Mouse (Mus musculus) urinary bladder, postnatal 10 days (tissue): ENCODE results near the gene Lpcat4.

Experiments
- DNase-seq: peaks from one replicate; pipeline ENCODE4 v3.0.0; 2022; ENCODE audit warnings: low spot score

Gene Lpcat4

DNA sequence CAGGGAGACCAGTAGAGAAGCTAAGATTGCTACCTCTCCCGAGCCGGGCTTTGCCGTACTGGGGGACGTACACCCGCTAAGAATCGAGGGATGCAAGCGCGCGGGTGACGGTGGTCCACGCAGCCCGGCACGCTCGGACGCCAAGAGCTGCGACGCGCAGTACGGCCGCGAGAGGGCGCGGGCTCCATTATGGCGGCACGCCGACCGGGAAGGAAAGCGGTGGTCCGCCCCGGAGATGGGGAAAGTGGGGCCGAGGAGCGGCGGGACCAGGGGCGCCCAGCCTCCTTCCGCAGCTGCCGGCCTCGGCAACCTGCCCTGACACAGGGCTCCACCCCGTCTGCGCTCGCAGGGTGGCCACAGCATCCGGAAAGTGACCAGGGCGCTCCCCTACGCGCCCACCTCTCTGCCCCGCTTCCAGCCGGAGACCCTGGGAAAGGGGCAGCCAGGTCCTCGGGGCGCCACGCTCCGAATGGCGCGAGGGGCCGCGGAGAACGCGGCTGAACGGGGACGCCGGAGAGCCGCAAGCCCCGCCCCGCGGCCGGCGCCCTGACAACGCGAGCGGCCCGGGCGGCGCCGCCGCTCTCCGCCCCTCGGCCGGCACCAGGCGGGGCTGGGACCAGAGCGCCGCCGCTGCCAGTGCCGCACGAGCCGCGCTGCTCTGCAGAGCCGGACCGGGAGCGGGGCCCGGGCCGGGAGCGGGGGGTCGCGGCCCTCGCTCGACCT is at the start of gene Lpcat4:
TSS of gene Lpcat4 (plus strand) at position 257 of the 723 bp plus-strand sequence.
- DNase-seq: peak; percentile 55

DNA sequence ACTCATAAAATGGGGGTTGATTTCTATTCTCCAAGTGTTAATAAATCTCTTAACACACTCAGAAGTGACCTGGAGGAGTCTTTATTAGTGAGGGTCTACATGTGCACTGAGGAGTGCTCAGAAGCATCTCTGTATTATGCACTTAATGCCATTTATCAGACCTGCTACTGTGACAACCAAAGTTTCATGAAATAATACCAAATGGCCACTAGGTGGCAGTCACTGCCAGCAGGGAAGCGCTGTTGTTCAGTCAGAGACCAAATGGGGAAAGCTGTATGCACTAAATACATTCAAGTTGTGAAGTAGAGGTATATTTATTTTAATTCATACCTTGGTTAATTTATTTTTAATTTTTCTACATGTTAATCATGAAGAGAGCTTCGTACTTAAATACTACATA is 42.4 kb upstream of the Lpcat4 start:
- DNase-seq: no peak

DNA sequence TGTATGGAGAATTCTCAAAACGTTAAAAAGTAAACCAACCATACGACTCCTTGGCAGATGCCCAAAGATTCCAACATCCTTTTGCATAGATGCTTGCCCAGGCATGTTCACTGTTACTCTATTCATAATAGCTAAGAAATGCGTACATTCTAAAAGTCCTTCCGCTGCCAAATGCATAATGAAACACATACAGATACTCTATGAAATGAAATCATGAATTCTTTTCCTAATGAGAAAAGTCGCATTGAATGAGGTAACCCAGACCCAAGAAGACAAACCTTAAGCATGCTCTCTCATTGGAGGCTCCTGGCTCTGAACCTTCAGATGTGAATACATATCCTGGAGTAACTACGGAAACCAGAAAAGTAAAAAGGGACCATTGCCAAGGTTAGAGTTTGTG is 36.2 kb upstream of the Lpcat4 start:
- DNase-seq: no peak

DNA sequence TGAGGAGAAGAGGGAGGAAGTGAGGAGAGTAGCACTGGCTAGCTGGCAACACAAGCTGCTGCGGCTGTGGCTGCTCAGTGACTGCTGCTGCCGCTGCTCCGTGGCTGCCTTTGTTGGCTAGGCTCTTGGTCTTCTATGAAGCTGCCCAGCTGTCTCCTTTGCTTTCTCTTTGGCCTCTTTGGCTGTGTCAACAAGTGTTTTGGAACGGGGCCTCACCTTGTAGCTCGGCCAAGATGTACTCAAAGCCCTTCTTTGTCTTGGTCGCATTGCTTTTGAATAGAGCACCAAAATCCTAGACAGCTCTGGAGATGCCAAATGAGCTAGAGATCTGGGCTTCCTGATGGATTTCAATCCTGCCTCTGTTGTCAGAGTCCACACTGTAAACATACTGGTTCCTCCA is 29.1 kb upstream of the Lpcat4 start:
- DNase-seq: no peak

DNA sequence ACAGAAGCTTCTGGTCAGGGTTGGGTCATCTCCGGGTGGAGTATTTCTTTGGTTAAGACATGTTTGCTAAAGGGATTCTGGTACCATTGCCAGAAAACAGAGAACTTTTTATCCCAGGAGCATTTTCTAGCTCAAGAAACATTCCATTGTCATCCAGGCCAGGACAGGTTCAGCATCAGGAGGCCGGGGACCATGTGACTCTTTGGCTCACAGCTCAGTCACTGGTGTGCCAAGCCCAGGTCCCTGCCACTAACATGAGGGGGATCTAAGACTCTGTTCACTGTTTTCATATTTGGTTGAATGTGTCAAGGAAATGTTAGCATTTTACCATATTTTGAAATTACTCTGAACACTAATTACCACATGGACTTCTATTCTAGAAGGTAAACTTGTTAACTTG is 28.6 kb upstream of the Lpcat4 start:
- no peak for DNase-seq

DNA sequence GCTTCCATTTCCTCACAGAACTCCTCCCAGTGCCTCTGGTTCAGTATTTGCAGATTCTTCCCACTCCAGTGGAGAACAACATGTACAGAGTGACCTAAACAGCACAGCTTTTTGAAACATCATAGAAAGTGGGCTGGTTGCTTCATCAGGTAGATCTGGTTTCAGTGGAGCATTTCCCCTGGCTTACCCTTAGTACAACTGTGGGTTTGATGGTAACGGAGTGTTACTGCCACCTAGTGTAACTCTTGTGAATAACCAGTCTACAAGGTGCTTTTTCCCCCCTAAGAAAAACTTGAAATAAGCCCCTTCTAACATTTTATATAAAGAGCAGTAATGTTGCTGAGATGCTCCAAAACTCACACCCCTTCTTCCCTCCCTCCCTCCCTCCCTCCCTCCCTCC is 23.3 kb upstream of the Lpcat4 start:
- no peak for DNase-seq

DNA sequence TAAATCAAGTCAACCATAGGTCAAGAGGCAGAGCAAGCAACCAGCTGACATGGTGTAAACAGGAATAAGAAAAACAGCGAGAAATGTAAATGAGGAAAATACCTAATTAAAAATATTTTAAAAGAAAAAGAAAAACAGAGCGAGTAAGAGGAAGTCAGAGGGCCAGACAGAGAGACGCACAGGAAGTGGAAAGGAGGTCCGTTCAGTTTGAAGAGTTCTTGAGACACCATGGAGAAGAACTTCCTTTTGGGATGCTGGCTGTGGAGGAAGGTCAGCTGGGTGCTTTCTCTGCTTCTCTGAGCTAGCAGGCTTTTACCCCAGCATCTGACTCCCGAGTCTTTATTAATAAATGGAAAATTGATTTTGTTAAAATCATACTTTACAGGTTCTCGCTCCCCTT is 21.7 kb upstream of the Lpcat4 start:
- no peak for DNase-seq

DNA sequence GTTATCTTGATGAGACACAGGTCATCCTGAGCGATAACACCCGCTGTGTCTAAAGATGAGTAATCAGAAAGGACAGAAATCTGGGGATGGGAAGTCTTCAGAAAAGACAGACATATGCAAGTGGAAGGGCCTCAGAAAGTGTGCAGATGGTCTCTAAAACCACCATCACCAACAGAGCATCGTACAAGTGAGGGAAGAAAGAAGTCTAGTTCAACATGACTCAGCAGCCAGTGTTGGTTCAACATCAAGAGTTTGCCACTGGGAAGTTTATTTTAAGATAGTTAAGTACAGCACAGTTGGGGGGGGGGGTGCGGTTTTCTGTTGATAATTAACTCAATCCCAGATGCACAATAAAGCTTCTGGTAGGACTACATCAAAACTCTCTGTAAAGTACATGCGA is 18.4 kb upstream of the Lpcat4 start:
- DNase-seq: no peak

DNA sequence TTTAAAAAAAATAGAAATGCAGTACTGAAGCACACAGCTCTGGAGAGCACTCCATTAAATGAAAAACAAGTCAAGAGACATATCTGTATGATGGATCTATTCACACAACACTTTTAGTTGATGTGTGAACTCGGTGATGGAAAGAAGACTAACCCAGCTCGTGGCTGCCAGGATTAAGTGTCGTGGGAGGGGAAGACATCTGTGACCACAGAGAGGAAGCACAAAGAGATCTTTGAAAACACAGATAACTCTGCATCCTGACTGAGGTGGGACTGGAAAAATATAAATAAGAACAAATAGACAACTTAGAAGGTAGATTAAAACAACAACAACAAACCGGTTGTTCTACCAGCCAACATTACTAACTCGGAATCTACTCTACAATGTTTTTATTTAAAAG is 16.7 kb upstream of the Lpcat4 start:
- no peak for DNase-seq

DNA sequence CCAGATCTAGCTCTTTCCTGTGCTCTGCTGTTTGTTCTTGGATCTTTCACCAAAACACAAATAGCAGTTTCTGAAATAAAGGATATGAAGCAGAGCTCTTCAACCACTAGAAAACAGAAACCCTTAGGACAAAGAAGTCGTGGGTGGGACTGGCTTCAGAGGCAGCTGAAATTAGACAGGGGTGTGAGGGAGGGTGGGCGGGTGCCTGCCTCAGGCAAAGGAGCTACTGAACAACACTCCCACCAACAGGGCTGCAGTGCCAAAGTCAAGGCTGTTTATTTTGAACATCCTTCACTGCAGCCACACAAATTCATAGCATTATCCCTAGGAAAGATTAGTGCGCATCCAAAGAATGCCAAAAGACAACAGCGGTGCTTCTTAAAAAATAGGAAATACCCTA is 14.9 kb upstream of the Lpcat4 start:
- no peak for DNase-seq

DNA sequence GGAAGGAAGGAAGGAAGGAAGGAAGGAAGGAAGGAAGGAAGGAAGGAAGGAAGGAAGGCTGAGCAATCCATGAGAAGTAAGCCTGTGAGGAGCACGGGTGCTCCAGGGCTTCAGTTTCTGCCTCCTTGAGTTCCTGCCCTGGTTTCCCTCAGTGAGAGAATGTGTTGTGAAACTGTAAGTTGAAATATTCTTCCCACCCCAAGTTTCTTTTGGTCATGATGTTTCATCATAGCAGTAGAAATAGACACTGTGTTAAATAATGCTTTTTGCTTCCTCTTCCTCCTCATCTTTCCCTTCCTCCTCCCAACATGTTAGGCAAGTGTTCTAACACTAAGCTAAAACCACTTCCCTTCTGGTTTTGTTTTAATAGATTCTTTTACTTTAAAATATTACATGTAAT is 6.6 kb upstream of the Lpcat4 start:
- no peak for DNase-seq

DNA sequence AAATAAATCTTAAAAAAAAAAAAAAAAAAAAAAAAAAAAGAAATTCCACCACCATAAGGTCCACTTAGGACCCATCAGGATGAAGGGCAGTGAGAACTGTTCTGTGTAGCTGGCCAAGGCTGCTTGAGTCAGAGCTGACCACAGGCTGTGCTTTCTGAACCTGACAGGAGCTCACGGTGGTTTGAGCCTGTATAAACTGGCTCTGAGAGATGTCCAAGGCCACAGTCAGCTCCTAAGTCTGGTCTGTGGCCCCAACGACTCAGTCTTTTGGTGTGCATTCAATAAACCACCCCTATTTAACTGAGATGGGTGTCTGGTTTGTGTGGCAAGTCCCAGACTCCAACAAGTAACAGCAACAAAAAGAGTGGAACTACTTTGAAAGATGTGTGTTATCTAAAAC is 2.6 kb upstream of the Lpcat4 start:
- no peak for DNase-seq

DNA sequence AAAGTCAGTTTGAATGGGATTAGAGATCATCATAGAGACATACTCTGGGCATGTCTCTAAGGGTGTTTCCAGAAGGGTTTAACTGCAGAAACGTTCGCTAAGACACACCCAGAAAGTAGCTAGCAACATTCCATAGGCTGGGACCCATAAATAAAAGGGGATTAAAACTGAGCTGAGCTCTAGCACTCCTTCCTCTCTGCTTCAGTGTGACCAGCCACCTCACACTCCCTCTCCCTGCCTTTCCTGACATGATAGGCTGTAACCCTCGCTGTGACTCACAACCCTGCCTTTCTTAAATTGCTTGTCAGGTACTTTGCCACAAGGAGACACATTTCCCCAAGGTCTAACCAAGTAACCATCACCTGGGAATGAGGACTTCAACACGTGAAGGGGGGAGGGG is 1.3 kb upstream of the Lpcat4 start:
- no peak for DNase-seq

DNA sequence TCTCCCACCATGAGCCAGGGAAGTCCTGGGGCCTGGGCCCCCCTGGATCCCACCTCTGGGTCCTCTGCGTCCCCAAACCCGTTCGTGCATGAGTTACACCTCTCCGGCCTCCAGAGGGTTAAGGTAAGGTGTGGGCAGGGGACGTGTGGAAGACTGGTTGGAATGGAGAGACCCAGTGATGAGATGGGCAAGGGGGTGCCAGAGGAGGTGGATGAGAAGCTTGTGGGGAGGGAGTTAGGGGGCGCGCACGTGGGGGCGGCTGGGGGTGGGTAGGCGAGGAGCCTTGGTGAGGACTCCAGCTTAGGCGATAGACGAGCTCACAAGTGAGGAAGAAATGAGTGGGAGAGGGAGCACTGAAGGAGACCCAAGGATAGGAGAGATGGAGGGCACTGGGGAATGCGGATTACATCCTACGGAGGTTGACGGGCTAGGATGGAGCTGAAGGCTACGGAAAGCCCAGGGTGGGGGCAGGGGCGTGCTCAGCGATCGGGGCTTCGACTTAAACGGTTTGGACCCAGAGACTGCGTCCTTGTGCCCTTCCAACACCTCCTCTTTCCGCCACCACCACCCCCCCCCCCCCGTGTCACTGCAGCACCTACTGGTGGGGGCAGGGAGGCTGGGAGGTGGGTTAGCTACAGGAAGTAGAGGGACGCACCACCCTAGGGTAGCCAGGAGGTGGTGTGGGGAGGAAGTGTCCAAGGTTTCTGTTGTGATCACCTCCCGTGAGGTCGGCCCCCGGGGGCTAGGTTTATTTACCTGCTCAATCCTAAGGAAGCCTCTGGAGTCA is 860 bp downstream of the Lpcat4 start:
- no peak for DNase-seq

DNA sequence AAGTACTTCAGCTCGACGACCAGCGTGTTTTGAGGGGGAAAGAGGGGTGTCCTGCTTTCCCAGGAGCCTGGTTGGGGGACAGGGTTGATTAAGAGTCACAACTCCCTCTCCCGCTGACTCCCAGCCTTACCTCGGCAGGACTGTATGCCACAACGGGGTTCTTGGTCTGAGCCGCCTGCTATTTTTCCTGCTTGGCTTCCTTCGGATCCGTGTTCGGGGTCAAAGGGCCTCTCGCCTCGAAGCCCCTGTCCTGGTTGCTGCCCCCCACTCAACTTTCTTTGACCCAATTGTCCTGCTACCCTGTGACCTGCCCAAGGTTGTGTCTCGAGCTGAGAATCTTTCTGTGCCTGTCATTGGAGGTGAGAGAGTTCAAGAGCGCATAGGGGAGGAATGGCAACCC is 2.5 kb downstream of the Lpcat4 start:
- no peak for DNase-seq

DNA sequence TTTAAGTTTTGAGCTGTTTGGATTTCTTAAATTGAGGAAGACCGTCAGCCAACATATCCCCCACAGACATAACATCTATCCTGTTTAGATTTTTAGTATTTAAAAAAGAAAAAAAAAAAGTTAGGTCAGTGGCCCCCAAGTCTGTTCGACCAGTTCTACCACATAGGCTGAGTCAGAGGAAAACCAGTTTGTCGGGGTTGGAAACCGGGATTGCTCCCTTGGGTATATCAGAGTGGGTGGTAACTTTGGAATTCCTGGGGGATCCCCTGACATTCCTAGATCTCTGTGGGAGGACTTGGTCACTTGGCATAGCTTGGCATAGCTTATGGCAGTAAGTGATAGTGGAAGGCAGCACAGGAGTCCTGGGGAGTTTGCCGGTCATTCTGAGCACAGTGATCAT is 6.0 kb downstream of the Lpcat4 start:
- DNase-seq: no peak

DNA sequence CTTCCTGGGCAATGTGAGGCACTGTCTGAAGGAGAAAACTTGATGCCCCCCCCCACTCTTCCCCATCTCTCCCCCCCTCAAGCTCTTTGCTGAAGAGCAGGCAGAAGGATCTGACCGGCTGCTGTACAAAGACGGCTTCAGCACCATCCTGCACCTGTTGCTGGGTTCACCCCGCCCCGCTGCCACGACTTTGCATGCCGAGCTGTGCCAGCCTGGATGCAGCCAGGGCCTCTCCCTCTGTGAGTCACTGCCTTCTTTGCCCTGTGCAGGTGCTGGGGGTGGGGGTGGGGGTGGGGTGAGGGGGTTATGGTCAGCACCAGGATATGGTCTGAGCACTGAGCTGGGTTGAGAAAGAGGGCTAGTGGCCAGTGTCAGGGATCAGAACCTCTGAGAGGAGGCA is 6.9 kb downstream of the Lpcat4 start:
- no peak for DNase-seq

DNA sequence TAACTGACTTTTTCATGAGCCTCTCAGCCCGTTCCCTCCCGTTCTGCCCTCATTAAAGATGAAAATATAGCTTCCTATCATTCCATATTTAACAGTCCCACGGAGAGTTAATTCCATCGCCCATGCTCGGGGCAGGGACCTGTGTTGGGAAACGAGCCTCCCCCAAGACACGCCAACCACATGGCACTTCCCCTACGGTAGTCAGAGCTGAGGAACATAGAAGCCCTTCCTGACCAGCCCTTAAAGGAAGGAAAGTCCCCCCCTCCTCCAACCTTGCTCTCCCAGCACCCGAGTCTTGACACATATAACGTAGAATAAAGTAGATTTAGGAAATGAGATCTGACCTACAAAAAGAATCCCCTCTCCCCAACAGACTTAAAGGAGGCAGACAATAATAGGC is 8.1 kb downstream of the Lpcat4 start:
- no peak for DNase-seq

DNA sequence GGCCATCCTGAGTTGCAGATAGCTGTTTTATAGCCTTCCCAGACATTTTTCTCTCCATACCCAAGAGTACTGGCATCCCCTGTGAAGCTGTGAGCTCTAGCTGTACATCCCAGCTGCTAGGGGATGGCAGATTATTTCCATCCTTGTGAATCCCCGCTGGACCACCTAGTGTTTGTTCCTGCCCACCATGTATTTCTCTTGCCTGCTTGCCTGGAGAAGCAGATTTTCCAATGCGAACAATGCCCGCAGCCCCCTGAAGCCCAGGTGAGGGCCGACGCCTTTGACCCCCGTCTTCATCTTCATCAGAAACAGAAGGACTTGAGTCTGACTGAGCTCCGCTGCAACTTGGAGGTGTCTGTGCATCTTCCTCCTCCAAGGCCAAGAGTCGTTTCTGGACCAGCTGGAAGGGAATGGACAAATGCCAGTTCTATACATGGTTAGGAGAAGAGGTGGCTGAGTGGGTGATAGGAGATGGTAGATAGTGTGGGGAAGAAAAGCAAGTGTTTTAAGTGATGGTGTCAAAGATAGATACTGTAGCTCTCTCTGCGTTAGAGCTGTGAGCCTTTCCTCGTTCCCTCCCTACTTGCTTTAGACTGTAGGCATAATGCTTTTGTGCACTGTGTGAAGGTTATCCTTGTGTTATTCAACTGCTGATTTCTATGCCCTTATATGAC is 10.6 kb downstream of the Lpcat4 start:
- DNase-seq: no peak

DNA sequence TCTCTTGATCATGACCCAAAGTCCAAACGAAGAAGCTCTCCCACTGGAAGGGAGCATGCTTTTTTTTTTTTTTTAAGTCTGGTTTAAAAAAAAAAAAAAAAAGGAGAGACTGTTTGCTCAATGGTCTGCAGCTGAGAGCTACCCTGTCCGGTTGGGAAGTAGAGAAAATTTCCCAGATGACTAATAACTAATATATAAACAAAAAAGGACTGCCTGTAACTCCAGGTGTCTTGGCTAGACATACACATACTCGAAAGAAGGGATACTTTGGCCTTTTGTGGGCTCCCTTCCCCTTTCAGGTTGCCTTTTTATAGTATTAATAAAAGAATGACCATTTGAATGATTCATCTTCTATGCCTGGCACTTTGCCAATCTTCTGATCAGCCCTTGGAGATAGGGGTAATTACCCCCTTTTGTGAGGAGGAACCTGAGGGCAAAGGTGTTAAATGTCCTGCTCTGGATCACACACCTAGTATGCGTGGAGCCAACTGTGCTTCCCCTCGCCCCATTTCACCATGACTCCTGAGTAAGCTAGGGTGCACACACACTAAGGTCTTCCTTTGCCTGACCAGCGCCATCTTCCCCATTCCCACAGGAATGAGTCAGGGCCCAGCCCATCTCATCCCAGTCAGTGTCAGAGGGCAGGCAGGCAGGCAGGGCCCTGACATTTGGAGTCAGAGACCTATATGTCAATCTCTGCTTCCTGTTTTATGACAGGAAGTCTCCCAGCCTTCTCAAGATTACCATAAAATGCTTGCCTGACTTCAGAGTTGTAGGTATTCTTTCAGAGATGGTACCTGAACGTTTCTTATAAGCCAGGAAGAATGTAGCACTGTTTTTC is 15.6 kb downstream of the Lpcat4 start:
- no peak for DNase-seq

DNA sequence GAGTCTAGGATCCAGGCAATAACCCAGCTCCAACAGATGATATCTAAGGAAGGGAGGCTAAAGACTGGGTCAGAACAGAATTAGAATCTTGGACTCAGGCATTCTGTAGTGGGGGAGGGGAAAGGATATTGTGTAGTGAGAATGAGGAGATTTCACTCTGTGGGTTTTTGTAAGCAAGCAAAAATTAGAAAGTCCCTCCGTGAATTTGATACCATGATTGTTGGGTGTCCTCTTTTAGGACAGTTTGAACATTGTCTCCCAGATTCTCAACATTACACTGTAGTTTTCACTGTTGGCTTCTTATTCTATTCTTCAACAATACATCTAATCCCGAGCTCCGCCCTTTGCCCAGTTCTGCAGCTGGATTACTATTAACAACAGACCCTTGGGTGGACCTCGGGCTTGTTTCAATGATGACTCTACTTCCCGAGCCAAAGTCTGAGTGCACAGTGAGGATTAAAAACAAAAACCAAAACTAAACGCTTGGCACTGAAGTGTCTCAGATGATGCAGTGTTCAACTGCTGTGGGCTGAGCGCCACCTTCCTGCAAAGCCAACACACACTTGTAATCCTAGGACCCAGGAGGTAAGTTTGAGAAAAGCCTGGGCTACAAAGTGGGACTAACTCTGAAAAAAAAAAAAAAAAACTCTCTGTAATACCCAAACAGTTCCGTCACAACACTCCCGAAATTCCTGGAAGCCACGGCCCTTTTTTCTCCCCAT is 20.1 kb downstream of the Lpcat4 start, which contains the start of gene Nutm1:
TSS of gene Nutm1 (minus strand) at position 51 of the 722 bp plus-strand sequence.
- DNase-seq: no peak
